Mouse (Mus musculus): ENCODE measurements around the gene Ndufs8.

GRCm38 (mm10) chr19:3864960-3865359 is 47.6 kb downstream of the Ndufs8 start:
- no peak for TF ChIP-seq CTCF (IDR thresholded peaks at IDR 0.05; ENCODE audit: control insufficient read depth, insufficient read depth, low read length)
- TF ChIP-seq POLR2A (IDR thresholded peaks at IDR 0.05; ENCODE audit: borderline replicate concordance, control insufficient read depth, low read depth, low read length): no peak
